Mouse (Mus musculus) hindbrain, embryonic 11.5 days (tissue): Measurements from ENCODE around the gene Gm36176. TPM values are rescaled to one million over a fixed set of nuclear protein-coding genes. Genes with fewer than 3 reads are reported as not detected.

Source experiments
- ATAC-seq: fragments of 200-750 bp; cut with Nextera tagmentation; 2 replicates; pipeline ENCODE4 v1.8.0; 2017; ENCODE audit warnings: mild to moderate bottlenecking, moderate TSS enrichment, moderate library complexity; ENCODE audit not compliant: low FRiP score
- DNase-seq: peaks from one replicate; pipeline ENCODE4 v3.0.0-alpha.2; 2015; ENCODE audit warnings: low spot score
- H3K27ac ChIP-seq: fragments of 300-500 bp; sonication (generic); 2 replicates; pipeline ENCODE4 v1.5.1; 2014; ENCODE audit warnings: mild to moderate bottlenecking, low read depth, low read length
- H3K27me3 ChIP-seq: fragments of 300-500 bp; sonication (generic); 2 replicates; pipeline ENCODE4 v1.6.1; 2014; ENCODE audit warnings: mild to moderate bottlenecking, low read length, moderate library complexity, mixed read lengths; ENCODE audit not compliant: control insufficient read depth, insufficient read depth
- H3K36me3 ChIP-seq: fragments of 300-500 bp; sonication (generic); 2 replicates; pipeline ENCODE4 v1.6.1; 2014; ENCODE audit warnings: mild to moderate bottlenecking, low read length, moderate library complexity, mixed read lengths; ENCODE audit not compliant: control insufficient read depth, insufficient read depth
- H3K4me1 ChIP-seq: fragments of 300-500 bp; sonication (generic); replicated peaks from 2 replicates; pipeline ENCODE4 v1.6.1; 2014; ENCODE audit warnings: low read length, mixed read lengths; ENCODE audit not compliant: control insufficient read depth, insufficient read depth
- H3K4me2 ChIP-seq: fragments of 300-500 bp; sonication (generic); replicated peaks from 2 replicates; pipeline ENCODE4 v1.6.1; 2014; ENCODE audit warnings: mild to moderate bottlenecking, low read depth, low read length
- H3K4me3 ChIP-seq: fragments of 300-500 bp; sonication (generic); 2 replicates; pipeline ENCODE4 v1.5.1; 2014; ENCODE audit warnings: low read depth, low read length
- H3K9ac ChIP-seq: fragments of 300-500 bp; sonication (generic); 2 replicates; pipeline ENCODE4 v1.6.1; 2014; ENCODE audit warnings: low read depth, low read length
- H3K9me3 ChIP-seq: fragments of 300-500 bp; sonication (generic); 2 replicates; pipeline ENCODE4 v1.6.1; 2016; ENCODE audit warnings: low read length; ENCODE audit not compliant: control insufficient read depth
- WGBS: fragments of 180-500 bp; shearing (Covaris S2); extraction: QIAGEN DNeasy Blood & Tissue Kit; methylation state at CpG from one replicate; pipeline ENCODE4 v1.1.7; 2014; 5-methylcytosine and 5-hydroxymethylcytosine counted together
- polyA plus RNA-seq: library from polyadenylated mRNA; unstranded; fragments of >200 nt; fragmentation: Nextera tagmentation; extraction: Ambion mirVana; gene quantifications from 2 replicates; pipeline ENCODE4 v1.2.1, GENCODE M21; 2014

Gm36176 gene
- polyA plus RNA-seq, 1 experiment from 2014 or later: not detected

DNA sequence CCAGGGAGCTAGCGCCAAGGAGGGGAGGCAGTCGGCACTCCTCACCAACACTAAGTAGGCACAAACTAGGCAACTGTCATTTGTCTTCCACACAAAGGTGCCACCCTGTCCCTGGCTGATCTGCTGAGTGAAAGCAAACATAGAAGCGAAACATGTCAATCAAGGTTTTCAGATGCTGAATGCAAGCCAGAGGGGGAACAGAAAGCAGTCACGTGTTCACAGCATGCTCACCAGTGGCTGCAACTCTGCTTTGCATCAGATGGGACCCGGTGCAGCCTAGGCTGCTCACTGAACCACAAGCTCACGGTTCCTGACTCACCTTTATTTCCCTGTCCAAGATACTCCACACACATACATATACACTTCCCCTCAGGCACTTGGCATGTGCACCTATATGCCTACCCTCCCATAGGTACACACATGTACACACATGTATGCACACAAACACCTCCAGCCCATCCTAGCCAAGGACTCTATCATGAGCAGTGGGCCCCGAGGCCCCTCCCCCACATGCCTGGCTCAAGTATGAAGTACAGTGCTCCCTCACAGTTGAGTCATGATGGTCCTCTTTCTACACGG is 44.5 kb downstream of the Gm36176 start:
- H3K27me3 ChIP-seq: no peaks in the 10 kb centered on the region
- 87% methylated on average over 8 of the region's 8 CpGs for WGBS
- H3K9ac ChIP-seq: no peak overlapping the region

DNA sequence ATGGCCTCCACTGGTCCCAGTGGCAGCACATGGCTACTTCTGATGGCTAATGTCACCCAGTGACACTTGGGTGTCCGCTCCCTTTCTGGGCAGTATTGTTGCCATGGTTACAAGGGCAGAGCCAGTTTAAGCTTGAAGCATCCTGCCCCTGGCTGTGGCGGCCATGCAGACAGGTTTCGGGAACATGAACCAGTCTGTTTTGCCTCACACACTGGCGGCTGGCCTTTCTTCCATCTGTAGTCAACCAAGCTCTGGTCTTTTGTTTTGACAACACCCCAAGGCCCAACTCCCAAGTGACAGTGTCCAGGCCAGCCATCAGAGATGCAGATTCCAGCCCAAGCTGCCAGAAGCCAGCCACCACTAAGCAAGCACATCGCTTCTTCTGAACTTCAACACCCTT is 49.0 kb downstream of the Gm36176 start:
- Histone ChIP-seq H3K27ac (no peak overlapping the region), H3K9me3 (no peaks in the 10 kb centered on the region), H3K4me1 (no peaks in the 10 kb centered on the region), H3K4me3 (no peak overlapping the region), H3K27me3 (no peaks in the 10 kb centered on the region; the same call in 1 of the 2 replicates), H3K4me2 (no peak overlapping the region), H3K9ac (no peak overlapping the region), H3K36me3 (no peaks in the 10 kb centered on the region)
- WGBS: 63% methylated on average over 5 of the region's 5 CpGs
- DNase-seq (peak; percentile 14), ATAC-seq (no peak)

More for the DNA sequence above, 44.5 kb downstream of the Gm36176 start:
- Histone ChIP-seq H3K4me1 (no peaks in the 10 kb centered on the region), H3K4me3 (no peak overlapping the region), H3K9me3 (no peaks in the 10 kb centered on the region), H3K27ac (no peak overlapping the region), H3K36me3 (no peaks in the 10 kb centered on the region), H3K4me2 (no peak overlapping the region)
- DNase-seq (no peak), ATAC-seq (no peak)

Other genes with a start within 250 kb of the Gm36176 start
- gene Sumo3, start 240.7 kb upstream of the Gm36176 start, polyA plus RNA-seq: 287 and 321 TPM in 2 replicates
- gene Gm49325, start 240.6 kb upstream of the Gm36176 start, polyA plus RNA-seq: 2.2 TPM in 1 of 2 replicates, not detected in the other
- gene Ube2g2, start 224.5 kb upstream of the Gm36176 start, polyA plus RNA-seq: 40.5 and 50.0 TPM in 2 replicates
- gene Tspear, start 160.2 kb upstream of the Gm36176 start, polyA plus RNA-seq: 0.56 and 0.64 TPM in 2 replicates
- not detected in 2 replicates for gene Gm19402, start 156.0 kb upstream of the Gm36176 start, polyA plus RNA-seq
- not detected in 2 replicates for gene Gm9508, start 149.6 kb upstream of the Gm36176 start, polyA plus RNA-seq
- not detected in 2 replicates for gene Gm10272, start 140.2 kb upstream of the Gm36176 start, polyA plus RNA-seq
- gene Gm10024, start 135.3 kb upstream of the Gm36176 start, polyA plus RNA-seq: not detected in 2 replicates
- gene Gm10142, start 131.0 kb upstream of the Gm36176 start, polyA plus RNA-seq: not detected in 2 replicates
- not detected in 2 replicates for gene Krtap12-1, start 126.2 kb upstream of the Gm36176 start, polyA plus RNA-seq
- gene Gm10100, start 120.3 kb upstream of the Gm36176 start, polyA plus RNA-seq: not detected in 2 replicates
- gene Gm18596, start 104.2 kb upstream of the Gm36176 start, polyA plus RNA-seq: not detected in 2 replicates
- not detected in 2 replicates for gene Gm9736, start 95.4 kb upstream of the Gm36176 start, polyA plus RNA-seq
- gene Gm3233, start 87.1 kb upstream of the Gm36176 start, polyA plus RNA-seq: not detected in 2 replicates
- gene Gm3238, start 75.5 kb upstream of the Gm36176 start, polyA plus RNA-seq: not detected in 2 replicates
- gene Gm7138, start 69.9 kb upstream of the Gm36176 start, polyA plus RNA-seq: not detected in 2 replicates
- not detected in 2 replicates for gene Gm3250, start 64.3 kb upstream of the Gm36176 start, polyA plus RNA-seq
- not detected in 2 replicates for gene Gm7137, start 58.6 kb upstream of the Gm36176 start, polyA plus RNA-seq
- not detected in 2 replicates for gene Gm9639, start 51.7 kb upstream of the Gm36176 start, polyA plus RNA-seq
- gene Gm19668, start 47.7 kb upstream of the Gm36176 start, polyA plus RNA-seq: not detected in 2 replicates
- not detected in 2 replicates for gene Gm9507, start 35.0 kb upstream of the Gm36176 start, polyA plus RNA-seq
- gene Gm2696, start 32.1 kb upstream of the Gm36176 start, polyA plus RNA-seq: not detected in 2 replicates
- not detected in 2 replicates for gene Krtap10-4, start 19.7 kb upstream of the Gm36176 start, polyA plus RNA-seq
- gene Krtap10-10, start 10.9 kb upstream of the Gm36176 start, polyA plus RNA-seq: not detected in 2 replicates
- not detected in 2 replicates for gene Gm10318, start 6.1 kb downstream of the Gm36176 start, polyA plus RNA-seq
- gene Gm3285, start 15.2 kb downstream of the Gm36176 start, polyA plus RNA-seq: not detected in 2 replicates
- 3.1 and 3.6 TPM in 2 replicates for gene Lrrc3, start 55.7 kb downstream of the Gm36176 start, polyA plus RNA-seq
- gene Trpm2, start 123.8 kb downstream of the Gm36176 start, polyA plus RNA-seq: 0.56 and 1.4 TPM in 2 replicates
- 33.2 and 37.1 TPM in 2 replicates for gene 1810043G02Rik, start 131.7 kb downstream of the Gm36176 start, polyA plus RNA-seq
- 85.5 and 114 TPM in 2 replicates for gene Pfkl, start 163.3 kb downstream of the Gm36176 start, polyA plus RNA-seq
- gene Dnmt3l, start 195.1 kb downstream of the Gm36176 start, polyA plus RNA-seq: not detected in 2 replicates
- 0.11 and 0.28 TPM in 2 replicates for gene Aire, start 196.8 kb downstream of the Gm36176 start, polyA plus RNA-seq
- 1.4 TPM in 2 replicates for gene Icosl, start 222.5 kb downstream of the Gm36176 start, polyA plus RNA-seq